Mouse (Mus musculus): ENCODE data around the gene Amer3.
"Not testable (repeated sequence)": the region's sequence is repeated elsewhere in the genome, so short reads cannot be mapped to it uniquely, and the experiment has no call there.

Amer3 gene

GRCm38 (mm10) chr1:34602363-34602762 is 22.9 kb downstream of the Amer3 start:
- peak; percentile 39 to 52 for DNase-seq

DNA sequence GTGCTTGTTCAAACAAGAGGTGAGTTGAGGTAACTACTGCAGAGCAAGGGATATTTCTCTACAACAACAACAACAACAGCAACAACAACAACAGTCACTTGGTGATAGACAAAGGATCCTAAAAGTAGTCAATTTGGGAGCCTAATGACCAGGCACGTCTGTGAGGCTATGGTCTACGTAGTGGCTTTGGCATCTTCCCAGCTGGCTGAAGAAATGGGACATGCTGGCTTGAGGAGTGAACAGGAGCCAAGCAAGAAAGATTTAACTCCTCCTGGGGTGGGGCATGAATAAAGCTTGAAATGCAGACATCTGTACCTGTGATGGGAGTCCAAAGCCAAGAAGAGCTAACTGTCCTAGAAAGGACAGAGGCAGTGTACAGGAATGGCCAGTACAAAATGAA is 34.3 kb downstream of the Amer3 start:
- no peak for DNase-seq

GRCm38 (mm10) chr1:34620116-34620515 is 40.7 kb downstream of the Amer3 start:
- DNase-seq = not testable (repeated sequence)

DNA sequence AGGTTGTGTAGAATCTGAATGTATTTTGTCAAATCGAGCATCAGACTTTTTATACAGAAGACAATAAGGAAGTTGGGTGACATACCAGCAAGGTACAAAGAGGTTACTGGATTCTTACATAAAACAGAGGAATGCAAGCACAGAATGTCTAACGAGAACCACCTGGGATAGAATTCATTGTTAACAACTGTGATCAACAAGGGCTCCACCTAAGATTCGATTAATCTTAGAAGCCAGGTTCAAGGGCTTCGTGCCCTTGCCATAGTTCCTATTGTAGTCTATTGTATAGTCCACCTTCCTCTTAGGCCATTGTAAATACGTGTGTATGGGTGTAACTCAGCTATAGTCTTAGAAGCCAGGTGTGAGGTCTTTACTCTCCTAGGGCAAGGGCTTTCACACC is 41.3 kb downstream of the Amer3 start:
- DNase-seq = not testable (repeated sequence)

- DNase-seq = no peak
Measured at GRCm38 (mm10) chr1:34635711-34636110, 56.3 kb downstream of the Amer3 start.
